Mouse (Mus musculus) forebrain, embryonic 16.5 days (tissue): Measurements from ENCODE around the gene Loxl3. TPM values are rescaled to one million over a fixed set of nuclear protein-coding genes. Genes with fewer than 3 reads are reported as not detected.

Source experiments
- microRNA counts: library from miRNA; unstranded; fragments of <30 nt; microRNA quantifications from one replicate; lab custom pipeline; 2016
- microRNA-seq: library from miRNA; unstranded; fragments of <30 nt; microRNA quantifications from one replicate; pipeline ENCODE4, GENCODE M21; 2017
- polyA plus RNA-seq: library from polyadenylated mRNA; unstranded; fragments of >200 nt; fragmentation: Nextera tagmentation; extraction: Ambion mirVana; gene quantifications from 2 replicates; pipeline ENCODE4 v1.2.1, GENCODE M21; 2015

Gene Loxl3
- polyA plus RNA-seq, 1 experiment from 2014 or later: 5.3 TPM

MicroRNA genes within 50 kb of the gene (microRNA counts, 519-probe panel; counts per million panel counts)
- 1,958 counts per million, percentile 27 among the panel's probes with 10 or more counts for microRNA mmu-miR-3470a+mmu-miR-3470b (lab: Ali Mortazavi, UCI)

Small RNA genes lying within 50 kb of the gene (microRNA-seq; reads per million reads assigned to microRNA genes)
- gene Mir3470a (not detected), gene Mir7040 (not detected)

Other genes with a start within 250 kb of the Loxl3 start
- 16.3 and 18.7 TPM in 2 replicates for gene Sema4f, start 94.4 kb upstream of the Loxl3 start, polyA plus RNA-seq
- not detected in 2 replicates for gene M1ap, start 87.3 kb upstream of the Loxl3 start, polyA plus RNA-seq
- 2.0 and 2.1 TPM in 2 replicates for gene Dok1, start 702 bp upstream of the Loxl3 start, polyA plus RNA-seq
- 157 and 186 TPM in 2 replicates for gene Aup1, start 20.3 kb downstream of the Loxl3 start, polyA plus RNA-seq
- gene Htra2, start 21.1 kb downstream of the Loxl3 start, polyA plus RNA-seq: 70.7 and 77.8 TPM in 2 replicates
- gene Dqx1, start 23.7 kb downstream of the Loxl3 start, polyA plus RNA-seq: 0.30 and 0.31 TPM in 2 replicates
- not detected in 2 replicates for gene Tlx2, start 36.1 kb downstream of the Loxl3 start, polyA plus RNA-seq
- 45.5 and 46.5 TPM in 2 replicates for gene Pcgf1, start 43.7 kb downstream of the Loxl3 start, polyA plus RNA-seq
- gene Lbx2, start 52.2 kb downstream of the Loxl3 start, polyA plus RNA-seq: not detected in 2 replicates
- 3.2 and 4.3 TPM in 2 replicates for gene Ccdc142, start 67.4 kb downstream of the Loxl3 start, polyA plus RNA-seq
- gene Gm42688, start 67.4 kb downstream of the Loxl3 start, polyA plus RNA-seq: 4.1 and 4.9 TPM in 2 replicates
- 109 and 122 TPM in 2 replicates for gene Mrpl53, start 74.9 kb downstream of the Loxl3 start, polyA plus RNA-seq
- gene Mogs, start 81.3 kb downstream of the Loxl3 start, polyA plus RNA-seq: 21.8 and 22.6 TPM in 2 replicates
- 209 and 228 TPM in 2 replicates for gene Wbp1, start 87.4 kb downstream of the Loxl3 start, polyA plus RNA-seq
- 11.4 and 14.4 TPM in 2 replicates for gene Ino80b, start 91.3 kb downstream of the Loxl3 start, polyA plus RNA-seq
- gene Rtkn, start 101.3 kb downstream of the Loxl3 start, polyA plus RNA-seq: 6.9 and 7.4 TPM in 2 replicates
- gene Wdr54, start 122.2 kb downstream of the Loxl3 start, polyA plus RNA-seq: 18.2 and 21.7 TPM in 2 replicates
- 7.8 and 9.4 TPM in 2 replicates for gene 1700003E16Rik, start 122.2 kb downstream of the Loxl3 start, polyA plus RNA-seq
- gene Dctn1, start 131.7 kb downstream of the Loxl3 start, polyA plus RNA-seq: 150 and 158 TPM in 2 replicates
- gene Slc4a5, start 185.7 kb downstream of the Loxl3 start, polyA plus RNA-seq: 0.52 and 0.76 TPM in 2 replicates